Mouse (Mus musculus) CD4-positive, CD25-positive, alpha-beta regulatory T cell, adult 2 months (primary cell): ENCODE results near the gene Paqr6.
A peak's percentile ranks its signal among the peaks of the same experiment; 100 is the strongest.
"Not testable (repeated sequence)": the region's sequence is repeated elsewhere in the genome, so short reads cannot be mapped to it uniquely, and the experiment has no call there.

Experiments used
- DNase-seq: peaks from one replicate; pipeline ENCODE4 v3.0.0-alpha.2; 2012; ENCODE audit warnings: low read depth, low spot score

The Paqr6 gene

GRCm38 (mm10) chr3:88365705-88366361 lies 1.4 kb downstream of the Paqr6 start:
- DNase-seq, result peak; percentile 22

- peak; percentile 60 for DNase-seq
These were observed 2.5 kb downstream of the Paqr6 start for GRCm38 (mm10) chr3:88366830-88367428.

DNA sequence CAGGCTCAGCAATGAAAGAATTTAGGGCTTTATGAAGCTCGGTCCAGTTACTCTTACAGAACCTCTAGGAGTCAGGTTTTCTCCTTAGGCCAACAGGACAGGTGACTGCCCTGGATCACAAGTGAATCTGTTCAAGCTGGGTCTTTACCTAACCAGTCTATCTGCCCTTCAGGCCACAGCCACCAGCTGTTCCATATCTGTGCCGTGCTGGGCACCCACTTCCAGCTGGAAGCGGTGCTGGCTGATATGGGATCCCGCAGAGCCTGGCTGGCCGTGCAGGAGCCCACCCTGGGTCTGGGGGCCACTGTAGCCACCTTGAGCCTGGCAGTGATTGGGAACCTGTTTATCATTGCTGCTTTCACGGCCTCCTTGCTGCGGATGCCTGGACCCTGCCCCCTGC lies 3.1 kb downstream of the Paqr6 start:
- not testable (repeated sequence) for DNase-seq

- DNase-seq, result not testable (repeated sequence)
These were observed 4.1 kb downstream of the Paqr6 start for GRCm38 (mm10) chr3:88368511-88368910.

DNA sequence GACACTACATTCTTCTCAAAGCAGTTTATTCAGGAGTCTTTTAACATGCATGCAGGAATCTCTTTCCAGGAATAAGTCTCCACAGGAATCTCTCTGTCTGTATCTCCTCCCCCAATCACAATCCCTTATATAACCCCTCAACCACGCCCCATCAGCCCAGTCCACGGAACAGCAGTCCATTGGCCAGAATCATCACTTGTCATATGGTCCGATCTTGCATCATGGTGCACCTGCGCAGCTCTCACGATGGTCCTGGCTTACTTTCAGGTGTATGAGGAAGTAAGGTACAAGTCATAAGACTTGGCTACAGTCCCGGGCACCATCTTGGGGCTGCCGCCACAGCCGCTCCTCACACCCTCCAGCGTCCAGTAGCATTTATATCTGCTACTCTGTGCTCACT lies 8.3 kb downstream of the Paqr6 start, which contains the start of gene Bglap3:
Gene Bglap3 (minus strand): TSS at position 101 of the 400 bp plus-strand sequence.
- DNase-seq, result not testable (repeated sequence)

- peak; percentile 68 for DNase-seq
These were observed 11.6 kb downstream of the Paqr6 start for GRCm38 (mm10) chr3:88375750-88376626.

- DNase-seq, result not testable (repeated sequence)
These were observed 12.3 kb downstream of the Paqr6 start for GRCm38 (mm10) chr3:88376644-88377043.

- DNase-seq, result not testable (repeated sequence)
These were observed 14.2 kb downstream of the Paqr6 start, which contains the start of gene Bglap2 for GRCm38 (mm10) chr3:88378599-88378998. Bglap2 (minus strand) TSS chr3:88378699.

DNA sequence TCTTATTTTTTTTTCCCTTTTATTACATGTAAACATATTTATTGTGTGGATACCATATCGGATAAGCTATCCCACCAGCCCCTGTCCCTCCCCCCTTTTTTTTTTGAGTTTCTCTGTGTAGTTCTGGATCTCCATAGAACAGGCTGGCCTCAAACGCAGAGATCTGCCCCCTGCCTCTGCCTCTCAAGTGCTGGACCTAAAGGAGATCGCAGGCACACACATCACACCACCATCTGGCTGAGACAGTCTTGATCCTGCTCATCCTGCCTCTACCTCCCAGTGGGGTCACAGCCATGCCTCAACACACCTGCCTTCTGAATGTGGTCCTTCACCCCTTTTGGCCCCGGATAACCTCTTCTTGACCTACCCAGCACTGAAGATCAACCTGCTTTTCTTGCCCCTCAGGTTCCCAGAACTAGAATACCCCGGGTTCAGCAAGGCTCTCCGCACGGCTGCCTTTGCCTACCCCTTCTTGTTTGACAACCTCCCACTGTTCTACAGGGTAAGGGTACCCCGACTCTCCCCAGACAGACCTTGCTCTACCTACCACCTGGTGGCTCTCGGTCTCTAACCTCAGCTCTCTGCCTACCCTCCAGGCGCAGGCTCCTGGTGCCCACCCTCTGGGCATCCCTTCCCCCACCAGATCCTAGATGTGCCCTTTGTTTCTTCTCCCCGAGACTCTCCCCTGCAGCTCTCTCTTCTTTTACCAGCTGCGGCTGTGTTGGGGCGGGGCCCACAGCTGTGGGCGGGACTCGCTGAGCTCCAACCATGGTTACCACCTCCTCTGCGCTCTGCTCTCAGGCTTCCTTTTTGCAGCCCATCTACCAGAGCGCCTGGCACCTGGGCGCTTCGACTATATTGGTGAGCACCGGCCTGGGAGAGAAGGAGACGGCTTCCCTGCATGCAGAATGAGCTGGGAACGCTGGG lies 17.3 kb downstream of the Paqr6 start:
- DNase-seq, result peak; percentile 74

DNA sequence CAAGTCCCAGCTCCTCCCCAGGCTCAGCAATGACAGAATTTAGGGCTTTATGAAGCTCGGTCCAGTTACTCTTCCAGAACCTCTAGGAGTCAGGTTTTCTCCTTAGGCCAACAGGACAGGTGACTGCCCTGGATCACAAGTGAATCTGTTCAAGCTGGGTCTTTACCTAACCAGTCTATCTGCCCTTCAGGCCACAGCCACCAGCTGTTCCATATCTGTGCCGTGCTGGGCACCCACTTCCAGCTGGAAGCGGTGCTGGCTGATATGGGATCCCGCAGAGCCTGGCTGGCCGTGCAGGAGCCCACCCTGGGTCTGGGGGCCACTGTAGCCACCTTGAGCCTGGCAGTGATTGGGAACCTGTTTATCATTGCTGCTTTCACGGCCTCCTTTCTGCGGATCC lies 18.0 kb downstream of the Paqr6 start:
- not testable (repeated sequence) for DNase-seq

DNA sequence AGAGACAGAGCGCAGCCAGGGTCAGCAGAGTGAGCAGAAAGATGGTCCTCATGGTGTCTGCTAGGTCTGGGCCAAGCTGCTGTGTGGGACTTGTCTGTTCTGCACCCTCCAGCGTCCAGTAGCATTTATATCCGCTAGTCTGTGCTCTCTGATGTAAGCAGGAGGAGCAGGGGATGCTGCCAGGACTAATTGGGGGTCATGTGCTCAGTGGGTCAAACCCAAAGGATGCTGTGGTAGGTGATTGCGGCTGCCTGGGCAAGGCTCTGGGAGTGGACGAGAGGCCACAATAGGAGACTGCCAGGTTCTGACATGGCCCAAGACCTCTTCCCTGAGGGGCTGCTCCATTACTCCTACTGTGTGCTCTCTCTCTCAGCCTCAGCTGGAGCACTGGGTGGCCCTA lies 20.0 kb downstream of the Paqr6 start, which contains the start of gene Bglap:
Gene Bglap (minus strand): TSS at position 101 of the 400 bp plus-strand sequence.
- no peak for DNase-seq

DNA sequence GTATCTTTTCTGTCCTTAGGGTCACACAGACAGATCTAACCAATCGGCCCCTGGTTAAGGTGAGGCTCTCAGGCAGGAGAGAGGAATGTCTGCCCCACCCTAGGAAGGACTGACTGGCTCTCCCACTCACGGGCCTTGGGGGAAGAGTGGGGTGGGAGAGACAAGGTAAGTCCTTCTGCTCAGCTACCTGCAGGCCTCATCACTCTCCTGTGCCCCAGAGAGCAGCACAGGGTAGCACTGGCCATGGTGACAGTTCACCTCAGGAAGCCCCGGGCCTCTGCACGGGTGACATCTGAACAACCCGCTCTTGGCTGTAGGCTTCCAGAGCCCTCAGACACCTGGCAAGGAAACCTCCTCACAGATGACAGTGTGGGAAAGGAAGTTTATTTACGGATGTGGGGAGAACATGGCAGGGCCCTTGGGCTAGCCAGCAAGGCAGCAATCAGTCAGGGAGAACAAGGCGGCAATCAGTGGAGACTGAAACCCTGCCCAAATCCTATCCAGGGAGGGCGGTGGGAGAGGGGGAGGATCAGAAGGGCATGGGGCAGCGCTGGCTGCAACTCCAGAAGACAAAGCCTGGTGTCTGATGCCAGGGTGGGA lies 29.5 kb downstream of the Paqr6 start:
- no peak for DNase-seq

- DNase-seq, result no peak
These were observed 30.9 kb downstream of the Paqr6 start for GRCm38 (mm10) chr3:88395288-88395687.

- no peak for DNase-seq
These were observed 31.4 kb downstream of the Paqr6 start for GRCm38 (mm10) chr3:88395742-88396141.

DNA sequence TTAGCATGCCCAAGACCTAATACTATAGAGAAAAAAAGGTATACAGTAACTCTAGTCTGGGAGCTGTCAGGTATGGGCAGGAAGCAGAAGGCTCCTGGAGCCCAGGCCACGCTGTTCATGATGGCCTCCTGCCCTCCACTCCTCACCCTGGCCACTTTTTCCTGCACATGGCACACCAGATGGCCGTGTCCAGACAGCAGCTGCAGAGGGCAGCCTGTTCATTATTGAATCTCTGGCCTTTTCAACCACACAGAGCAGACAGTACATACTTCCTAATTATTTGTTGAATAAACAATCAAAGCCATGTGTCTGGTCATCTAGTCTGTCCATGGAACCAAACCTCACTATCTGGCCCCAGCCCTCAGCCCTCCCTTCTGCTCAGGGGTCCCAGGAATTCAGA lies 34.3 kb downstream of the Paqr6 start:
- no peak for DNase-seq

DNA sequence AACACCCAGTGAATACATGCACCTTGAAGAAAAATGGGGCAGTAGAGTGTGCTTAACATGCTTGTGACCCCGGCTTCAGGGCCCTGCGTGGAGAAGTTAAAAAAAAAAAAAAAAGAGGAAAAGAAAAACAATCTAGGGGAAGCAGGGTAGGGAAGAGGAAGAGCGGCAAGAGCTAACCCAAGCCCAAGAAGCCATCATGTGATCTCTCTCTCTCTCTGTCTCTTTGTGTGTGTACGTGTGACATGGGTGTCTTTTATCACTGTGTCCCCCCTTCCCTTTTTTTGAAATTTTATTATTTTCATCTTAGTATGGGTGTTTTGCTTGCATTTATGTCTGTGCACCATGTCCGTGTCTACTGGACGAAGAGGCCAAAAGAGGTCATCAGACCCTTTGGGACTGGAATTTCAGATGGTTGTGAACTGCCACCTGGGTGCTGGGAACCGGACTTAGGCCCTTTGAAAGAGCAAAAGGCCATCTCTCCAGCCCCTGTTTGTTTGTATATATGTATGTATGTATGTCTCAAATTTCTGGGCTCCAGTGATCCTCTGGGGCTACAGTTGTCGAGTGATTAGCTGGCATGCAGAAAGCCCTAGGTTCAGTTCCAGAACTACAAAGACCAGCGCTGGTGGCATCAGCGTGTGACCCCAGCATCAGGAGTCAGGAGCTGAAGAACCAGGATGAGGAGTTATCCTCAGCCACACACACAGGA lies 39.3 kb downstream of the Paqr6 start:
- DNase-seq, result no peak

DNA sequence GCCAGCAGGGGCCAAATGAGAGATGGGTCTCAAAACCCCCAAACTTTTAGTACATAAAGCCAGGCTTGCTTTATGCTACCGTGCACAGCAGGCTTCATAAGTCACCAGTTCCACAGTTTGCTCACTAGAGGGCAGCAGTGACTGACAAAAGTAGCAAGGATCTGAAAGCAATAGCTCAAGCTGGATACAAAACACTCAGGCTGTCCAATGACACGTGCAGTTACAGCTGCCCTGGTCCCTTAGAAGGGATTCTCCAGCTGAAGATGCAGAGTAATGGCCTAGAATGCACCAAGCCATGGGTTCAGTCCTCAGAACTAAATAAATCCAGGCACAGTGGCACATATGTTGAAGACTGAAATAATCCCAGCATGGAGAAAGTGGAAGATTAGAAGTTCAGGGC lies 42.7 kb downstream of the Paqr6 start:
- DNase-seq, result peak; percentile 91

- no peak for DNase-seq
These were observed 43.1 kb downstream of the Paqr6 start for GRCm38 (mm10) chr3:88407529-88407928.

GRCm38 (mm10) chr3:88408953-88409352 lies 44.6 kb downstream of the Paqr6 start:
- DNase-seq, result no peak
